Mouse (Mus musculus) embryo, embryonic 11 days (tissue): ENCODE data around the gene Tssk3.
"Not testable (repeated sequence)": the region's sequence is repeated elsewhere in the genome, so short reads cannot be mapped to it uniquely, and the experiment has no call there.

Experiments used
- DNase-seq: peaks from one replicate; pipeline ENCODE4 v3.0.0-alpha.2; 2015

Gene Tssk3

DNA sequence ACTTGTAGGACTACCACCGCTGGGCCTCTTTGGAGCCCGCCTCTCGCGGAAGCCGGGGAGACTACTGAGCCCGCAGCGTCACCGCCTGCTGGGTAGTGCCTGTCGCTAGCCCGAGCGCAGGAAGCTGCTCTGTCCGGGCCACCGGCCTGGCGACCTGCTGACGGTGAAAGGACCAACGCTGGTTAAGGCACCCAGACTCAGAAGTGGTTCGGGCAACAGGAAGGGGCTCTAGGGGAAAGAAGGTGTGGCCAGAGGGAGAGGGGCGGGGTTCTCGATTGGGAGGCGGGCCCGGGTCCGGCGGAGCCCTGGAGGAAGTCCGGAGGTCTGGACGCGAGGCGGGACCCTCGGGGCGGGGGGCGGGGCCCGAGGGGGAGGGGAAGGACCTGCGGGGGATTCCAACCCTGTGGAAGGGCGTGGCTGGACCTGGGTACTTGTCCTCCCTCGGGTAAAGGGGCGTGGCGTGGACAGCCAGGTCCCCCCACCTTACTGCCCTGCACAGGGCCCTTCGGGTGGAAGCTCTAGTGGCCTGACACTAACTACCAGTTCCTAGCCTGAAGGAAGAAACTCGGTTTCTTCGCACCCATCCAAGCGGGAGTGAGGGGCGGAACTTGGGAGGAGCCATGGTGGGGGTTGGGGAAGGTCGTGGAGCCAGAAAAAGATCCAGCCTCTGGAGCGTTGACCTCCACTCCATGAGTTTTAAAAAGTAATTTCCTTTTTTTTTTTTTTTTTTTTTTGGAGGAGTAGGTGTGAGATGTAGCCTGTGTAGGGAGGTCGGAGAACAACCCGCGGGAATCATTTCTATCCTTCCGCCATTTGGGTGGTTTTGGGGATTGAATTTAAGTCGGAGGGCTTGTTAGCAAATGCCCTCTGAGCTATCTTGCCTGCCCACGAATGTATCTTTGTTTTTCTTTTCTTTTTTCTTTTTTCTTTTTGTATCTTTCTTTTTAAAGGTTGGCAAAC is 10.1 kb upstream of the Tssk3 start:
- DNase-seq = peak; percentile 95

DNA sequence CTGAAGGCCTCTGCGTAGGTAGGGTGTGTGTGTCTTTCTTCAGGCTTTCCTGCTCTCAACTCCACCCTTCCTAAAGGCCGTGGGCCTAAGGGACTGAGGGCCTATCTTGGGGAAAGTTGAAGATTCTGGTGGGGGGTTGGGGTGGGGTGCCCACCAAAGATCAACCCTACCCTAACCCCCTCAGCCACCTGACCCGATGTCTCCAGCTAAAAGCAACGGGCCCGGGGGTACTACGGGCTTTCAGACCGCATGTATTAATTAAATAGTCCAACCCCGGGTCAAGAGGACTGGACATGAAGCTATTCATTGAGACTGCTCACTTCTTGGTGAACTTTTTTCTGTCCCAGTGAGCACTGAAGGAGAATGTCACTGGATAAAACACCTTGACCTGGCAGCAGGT is 9.2 kb upstream of the Tssk3 start:
- DNase-seq = no peak

DNA sequence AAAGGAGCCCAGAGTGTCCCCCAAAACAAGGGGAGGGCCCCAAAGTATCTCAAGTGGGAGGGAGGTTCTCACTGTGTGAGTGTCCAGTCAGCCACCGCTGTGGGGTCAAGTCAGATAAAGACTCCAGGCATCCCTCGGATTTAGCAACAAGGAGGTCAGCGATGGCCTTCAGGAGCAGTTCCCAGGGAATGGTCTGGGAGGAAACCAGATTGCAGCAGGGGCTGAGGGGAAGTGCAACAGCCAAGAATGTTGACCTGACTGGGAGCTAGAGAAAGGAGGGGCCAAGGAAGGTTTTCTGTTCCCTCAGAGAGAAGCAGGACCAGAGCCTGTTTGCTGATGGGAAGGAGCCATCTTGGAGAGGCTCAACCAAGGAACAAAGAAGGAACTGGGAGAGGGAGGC is 8.1 kb upstream of the Tssk3 start:
- DNase-seq = no peak

DNA sequence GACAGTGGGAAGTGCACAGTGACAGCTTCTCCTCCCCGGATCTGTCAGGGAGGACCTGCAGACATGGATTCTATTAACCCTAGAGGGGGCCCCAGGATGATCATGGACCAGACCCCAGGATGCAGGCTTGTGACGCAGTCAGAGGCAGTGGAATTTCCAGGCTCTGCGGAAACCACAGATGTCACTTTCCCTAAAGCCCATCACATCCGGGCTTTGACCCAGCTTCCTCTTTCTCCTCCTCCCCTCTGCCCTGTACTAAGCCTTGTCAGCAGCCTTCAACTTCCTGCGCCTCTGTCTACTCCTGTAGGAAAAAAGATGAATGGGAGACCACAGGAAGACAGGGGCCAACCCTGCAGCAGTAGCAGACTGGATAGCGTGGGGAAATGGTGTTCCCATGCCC is 5.8 kb upstream of the Tssk3 start:
- peak; percentile 35 for DNase-seq

DNA sequence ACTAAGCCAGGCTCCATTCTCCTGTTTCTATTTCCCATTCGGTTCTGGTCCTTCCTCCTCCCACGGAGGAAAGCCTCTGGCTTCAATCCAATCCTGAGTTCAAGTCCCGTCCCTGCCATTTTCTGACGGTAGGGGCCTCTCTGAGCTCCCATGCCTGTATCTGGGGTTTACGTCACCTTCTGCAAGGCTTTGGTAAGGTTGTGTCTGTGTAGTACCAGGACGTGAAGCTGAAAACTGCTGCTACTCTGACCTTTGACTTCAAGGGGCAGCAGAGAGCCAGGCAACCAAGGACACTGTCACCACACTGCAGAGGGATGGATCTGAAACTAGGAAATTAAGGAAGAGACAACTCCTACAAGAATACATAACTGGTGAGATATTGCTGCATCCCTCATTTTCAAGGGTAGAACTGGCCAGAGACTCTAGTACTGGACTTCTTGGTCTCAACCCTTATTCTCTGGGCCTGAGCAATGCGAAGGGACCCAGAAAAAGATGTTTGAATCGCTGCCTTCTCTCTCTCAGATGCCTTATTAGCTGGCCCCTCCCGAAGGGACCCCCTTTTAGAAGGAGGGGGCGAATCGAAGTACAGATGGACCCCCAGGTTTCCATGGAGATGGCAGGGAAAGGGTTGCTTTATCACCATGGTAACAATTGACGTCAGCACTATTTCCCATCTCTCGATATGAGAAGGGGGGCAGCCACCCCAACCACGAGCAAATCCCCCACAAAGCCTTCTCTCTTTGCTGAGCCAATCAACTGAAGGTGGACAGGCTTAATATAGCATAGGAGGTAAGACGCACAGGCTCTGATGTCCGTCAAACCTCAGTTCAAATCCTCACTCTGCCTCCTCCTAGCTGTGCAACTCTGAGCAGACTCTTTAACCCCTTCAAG is 5.1 kb upstream of the Tssk3 start:
- peak; percentile 38 for DNase-seq

DNA sequence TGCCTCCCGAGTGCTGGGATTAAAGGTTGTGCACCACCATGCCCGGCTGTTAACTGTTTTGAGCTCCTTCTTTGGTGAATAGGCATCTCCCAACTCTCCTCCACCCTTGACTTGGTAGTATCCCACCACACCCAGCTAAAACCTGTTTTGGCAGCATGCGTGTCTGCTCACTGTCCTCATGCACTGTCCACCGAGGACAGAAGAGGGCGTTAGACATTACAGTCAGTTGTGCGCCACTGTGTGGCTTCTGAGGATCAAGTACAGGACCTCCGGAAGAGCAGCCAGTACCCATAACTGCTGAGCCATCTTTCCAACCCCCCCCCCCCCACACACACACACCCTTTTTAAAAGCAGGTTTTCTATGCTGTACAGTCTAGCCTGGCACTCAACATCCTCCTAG is 3.9 kb upstream of the Tssk3 start:
- no peak for DNase-seq

DNA sequence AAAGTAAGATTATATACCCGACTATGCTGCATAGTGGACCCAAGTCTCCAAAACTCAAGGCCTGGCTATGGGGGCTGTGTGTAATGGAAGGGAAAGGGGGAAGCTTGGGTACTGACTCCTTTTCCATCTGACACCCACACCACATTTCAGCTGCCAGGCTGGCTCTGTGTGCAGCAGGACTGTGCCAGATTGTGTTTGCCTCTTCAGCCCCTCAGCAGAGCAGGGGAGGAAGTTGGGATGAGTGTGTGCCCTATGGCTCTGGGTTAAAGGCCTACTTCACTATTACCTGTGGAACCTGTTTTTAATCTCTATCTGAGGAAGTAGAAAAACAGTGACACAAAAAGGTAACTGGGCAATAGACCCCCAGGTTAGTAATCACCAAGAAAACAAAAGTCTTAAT is 9.7 kb downstream of the Tssk3 start:
- DNase-seq = no peak

DNA sequence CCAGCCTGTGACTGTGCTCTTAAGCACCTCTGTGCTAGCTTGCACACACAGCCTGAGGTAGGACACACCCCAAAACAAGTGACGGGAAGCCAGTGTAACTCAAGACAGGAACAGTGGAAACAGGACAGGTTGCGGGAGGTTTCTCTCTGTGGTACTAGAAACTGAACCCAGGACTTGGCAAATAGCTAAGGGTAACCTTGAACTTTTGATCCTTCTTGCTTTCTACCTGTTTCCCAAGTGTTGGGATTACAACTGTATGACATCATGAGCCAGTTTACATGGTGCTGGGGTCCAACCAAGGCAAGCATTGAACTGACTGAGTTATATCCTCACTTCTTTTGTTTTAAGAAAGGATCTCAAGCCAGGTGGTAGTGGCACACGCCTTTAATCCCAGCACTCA is 11.0 kb downstream of the Tssk3 start:
- DNase-seq = no peak

DNA sequence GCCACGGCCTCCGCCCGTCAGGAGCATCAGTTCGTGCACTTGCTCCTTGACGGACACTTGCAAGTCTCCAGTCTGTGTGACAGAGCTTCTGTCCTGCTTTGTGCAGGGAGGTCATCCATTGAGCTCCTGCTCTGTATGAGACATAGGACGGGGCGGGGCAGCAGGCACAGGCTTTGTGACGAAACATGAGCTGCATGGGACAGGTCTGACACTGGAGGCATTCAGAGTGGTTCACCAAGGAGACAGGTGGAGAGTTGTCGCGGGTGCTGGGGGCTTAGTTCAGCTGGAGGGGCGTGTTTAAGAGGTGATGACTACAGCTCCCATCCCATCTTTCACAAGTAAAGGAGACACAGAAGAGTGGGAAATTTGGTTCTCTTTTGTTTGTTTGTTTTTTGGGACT is 14.8 kb downstream of the Tssk3 start:
- no peak for DNase-seq

DNA sequence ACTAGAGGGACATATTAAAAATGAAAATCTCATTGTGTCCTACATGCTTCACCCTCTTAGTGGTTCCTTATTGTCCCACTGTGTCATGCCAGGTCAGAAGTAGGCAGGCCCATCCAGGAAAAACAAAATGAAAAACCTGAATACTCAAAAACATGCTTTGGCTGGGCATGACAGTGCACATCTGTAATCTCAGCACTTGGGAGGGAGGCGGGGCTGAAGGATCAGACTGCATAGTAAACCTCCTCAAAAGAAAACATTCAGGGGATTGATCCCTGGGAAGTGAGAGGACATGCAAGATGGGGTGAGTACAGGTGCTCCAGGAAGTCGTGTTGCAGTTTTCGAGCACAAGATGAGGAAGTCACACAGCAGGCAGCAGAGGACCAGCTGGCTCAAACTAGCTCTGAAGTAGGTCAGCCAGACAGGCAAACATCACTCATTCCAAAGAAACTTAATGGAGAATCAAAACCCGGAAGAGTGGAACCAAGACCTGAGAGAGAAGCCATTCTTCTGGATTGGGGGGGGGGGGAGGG is 26.5 kb downstream of the Tssk3 start:
- DNase-seq = no peak

DNA sequence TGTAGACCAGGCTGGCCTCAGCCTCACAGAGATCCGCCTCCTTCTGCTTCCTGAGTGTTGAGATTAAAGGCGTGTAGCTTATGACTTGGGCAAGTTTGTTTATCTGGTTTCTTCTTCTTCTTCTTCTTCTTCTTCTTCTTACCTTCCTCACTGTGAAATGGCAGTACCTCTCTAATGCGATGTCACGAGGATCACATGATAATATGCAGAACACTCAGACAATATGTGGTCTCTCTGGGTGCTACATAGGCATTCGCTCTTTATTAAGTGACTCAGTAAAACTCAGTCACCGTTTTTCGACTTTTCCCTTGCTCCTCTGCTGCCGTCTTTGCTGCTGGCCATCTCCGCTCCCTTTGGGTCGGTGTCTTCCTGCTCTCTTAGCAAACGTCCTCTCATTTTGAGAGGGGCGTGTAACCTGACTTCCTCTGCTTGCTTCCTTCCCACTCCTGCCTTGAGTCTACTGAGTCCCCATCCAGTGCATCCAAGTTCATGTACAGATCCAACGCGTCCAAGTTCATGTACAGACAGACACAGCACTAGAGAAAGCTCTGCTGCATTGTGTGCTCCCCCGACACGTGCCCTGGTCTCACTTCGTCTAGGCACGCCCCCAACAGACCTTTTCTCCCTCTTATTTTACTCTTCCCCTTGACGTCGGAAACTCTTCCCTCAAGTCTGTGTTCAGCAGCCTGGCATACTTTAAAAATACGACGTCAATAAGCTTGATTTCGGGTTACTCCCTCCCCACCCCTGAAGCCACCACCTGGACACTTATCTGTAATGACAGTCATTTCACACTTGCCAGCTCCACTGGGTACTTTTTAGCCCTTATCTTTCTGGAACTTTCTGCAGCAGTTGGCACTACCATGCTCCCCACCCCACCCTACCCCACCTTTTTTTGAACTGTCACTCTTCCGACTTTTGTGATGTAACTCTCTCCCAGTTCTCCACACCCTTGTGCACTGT is 27.4 kb downstream of the Tssk3 start:
- DNase-seq = no peak

DNA sequence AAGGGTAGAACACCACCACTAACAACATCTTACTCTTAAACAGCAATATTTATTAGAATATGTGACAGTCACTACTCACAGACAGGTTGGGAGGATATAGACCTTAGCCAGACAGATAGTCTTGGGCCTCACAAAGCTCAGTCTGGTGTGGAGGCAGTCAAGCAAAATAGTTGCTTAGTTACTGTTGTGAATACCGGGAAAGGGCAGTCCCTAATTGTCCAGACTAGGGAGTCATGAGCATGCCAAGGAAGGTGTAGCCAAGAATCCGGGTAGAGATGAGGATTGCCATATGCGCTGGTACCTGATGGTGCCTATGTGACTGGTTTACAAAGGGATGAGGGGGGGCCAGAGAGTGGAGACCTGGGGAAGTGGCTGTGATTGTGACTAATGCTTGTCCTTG is 28.7 kb downstream of the Tssk3 start:
- DNase-seq = no peak

DNA sequence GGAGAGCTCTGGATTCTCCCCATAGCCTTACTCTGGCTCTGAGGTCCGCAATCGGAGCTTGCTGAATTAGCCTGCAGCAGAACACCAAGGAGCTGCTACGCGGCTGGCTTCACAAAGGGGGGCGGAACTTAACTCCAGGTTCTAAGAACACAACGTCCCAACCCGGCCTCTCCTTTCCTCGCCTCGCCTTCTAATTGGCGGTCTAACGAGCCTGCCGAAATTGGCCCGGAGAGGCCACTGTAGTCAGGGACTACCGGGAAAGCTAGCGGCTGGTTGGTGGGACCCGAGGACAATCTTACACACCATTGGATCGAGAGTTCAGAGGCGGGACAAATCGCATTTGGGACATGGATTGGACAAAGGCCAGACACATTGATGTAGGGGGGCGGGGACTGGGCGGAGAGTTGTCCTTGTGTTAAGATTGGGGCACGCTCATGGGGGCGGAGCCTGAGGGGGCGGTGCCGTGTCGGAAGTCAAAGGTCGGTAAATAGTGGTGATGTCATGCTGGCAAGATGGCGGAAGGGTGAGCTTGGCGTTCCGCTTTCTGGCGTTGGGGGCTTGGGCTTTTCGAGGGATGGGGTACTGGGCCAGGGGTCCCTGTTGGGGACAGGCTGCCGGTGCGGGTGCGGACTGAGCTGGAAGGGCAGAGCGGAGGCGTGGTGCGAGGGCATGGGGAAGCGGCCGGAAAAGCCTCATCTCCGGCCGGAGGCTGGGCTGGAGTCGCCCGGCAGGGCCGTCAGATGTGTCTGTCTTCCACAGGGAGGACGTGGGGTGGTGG is 29.4 kb downstream of the Tssk3 start, which contains the start of gene Bsdc1:
Gene Bsdc1 (plus strand): TSS at position 399 of the 778 bp plus-strand sequence.
- peak; percentile 100 for DNase-seq

DNA sequence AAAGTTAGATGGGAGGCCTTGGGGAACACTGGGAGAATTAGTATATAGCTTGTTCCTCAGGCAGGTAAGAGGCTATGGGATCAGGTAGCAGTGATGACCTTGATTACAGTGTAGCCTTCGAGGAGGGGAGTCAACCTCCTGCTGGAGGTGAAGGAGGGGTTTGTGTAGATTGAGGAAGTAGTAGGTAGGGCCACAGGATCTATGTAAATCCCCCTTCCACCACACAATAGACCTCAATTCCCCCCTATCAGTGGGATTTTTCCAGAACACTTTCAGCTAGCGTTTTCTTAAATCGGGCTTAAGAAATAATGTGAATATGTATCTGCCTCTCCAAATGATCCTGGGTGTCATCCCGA is 30.0 kb downstream of the Tssk3 start:
- DNase-seq = no peak

DNA sequence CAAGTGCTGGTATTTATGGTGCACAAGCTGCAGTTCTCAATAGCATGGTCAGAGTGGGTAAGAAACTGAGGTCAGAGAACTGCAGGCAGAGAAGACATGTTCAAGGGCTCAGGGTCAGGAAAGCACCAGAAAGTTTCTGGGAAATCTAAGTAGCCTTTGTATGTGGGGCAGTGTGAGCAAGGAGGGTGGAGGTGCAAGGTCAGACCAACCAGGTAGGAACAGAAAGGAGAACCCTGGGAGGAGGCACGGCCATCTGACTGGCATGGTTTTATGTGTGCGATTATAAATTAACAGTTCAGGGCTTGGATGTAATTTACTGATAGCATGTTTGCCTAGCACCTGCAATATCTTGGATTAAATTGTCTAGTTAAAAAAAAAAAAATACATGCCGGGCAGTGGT is 31.1 kb downstream of the Tssk3 start:
- DNase-seq = no peak

DNA sequence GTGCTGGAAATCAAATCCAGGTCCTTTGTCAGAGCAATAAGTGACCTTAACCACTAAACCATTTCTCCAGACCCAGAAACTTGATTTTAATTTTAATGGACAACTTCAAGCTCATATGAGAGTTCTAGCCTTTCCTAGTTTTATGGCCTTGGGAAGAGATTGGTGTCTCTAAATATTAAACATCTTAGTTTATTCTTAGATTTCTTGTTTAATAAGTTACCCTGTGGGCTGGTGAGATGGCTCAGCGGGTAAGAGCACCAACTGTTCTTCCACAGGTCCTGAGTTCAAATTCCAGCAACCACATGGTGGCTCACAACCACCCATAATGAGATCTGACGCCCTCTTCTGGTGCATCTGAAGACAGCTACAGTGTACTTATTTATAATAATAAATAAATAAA is 33.5 kb downstream of the Tssk3 start:
- DNase-seq = not testable (repeated sequence)

DNA sequence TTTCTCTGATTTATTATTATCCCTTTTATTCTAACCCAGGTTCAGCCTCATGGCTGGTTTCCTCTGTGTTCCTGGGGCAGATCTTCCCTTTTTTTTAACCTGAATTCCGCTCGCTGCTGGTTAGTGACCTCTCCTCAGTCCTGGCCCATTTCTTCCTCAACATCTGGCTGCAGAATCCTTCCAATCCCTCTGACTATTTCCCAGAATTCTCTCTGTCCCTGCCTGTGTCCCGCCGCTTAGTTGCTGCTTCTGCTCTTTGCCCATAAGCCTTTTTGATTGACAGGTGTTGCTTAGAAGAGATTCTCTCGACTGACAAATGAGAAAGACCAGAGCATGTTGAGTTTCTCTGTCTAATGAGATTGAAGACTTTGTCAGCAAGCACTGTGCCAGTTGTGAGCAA is 34.7 kb downstream of the Tssk3 start:
- DNase-seq = no peak

DNA sequence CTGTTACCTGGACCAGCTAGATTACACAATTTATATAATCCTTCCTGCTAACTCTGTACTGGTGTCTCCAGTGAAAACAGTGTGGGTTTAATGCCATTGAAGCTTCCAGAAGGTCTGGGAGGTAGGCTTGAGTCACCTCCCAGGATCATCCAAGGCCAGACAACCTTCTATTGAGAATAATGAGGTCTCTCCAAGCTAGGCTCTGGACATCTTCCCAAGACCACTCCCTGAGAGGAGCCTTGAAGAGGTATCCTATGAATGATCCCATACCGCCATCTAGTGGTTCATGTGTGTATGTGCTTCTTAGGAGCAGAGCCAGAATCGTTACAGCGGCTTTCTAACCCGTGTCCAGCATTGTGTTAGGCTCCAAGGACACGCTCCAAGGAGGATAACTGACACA is 35.6 kb downstream of the Tssk3 start:
- DNase-seq = peak; percentile 91

DNA sequence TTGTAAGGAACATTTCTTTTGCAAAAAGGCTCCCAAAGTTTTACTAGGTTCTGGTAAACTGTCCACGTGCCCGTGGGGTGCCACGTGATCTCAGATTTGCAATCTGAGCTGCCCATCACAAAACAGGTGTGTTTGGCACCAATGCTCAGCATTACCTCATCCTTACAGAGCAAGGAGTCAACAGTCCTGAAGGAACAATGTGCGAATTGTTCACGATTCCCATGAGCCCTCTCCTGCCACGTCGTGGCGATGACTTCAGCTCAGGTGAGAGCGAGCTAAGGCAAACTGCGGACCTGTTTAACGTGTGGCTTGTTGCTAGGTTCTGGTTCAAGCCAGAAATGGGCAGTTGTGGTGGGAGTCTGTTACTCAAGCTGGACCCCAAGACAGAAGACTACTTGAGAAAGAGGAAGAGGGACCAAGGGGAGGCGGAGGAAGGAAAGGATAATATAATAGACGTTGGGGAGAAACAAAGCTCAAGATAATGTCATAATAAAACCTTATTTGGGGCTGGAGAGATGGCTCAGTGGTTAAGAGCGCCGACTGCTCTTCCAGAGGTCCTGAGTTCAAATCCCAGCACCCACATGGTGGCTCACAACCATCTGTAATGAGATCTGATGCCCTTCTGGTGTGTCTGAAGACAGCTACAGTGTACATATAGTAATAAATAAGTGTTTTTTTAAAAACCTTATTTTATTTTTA is 39.2 kb downstream of the Tssk3 start:
- DNase-seq = no peak

DNA sequence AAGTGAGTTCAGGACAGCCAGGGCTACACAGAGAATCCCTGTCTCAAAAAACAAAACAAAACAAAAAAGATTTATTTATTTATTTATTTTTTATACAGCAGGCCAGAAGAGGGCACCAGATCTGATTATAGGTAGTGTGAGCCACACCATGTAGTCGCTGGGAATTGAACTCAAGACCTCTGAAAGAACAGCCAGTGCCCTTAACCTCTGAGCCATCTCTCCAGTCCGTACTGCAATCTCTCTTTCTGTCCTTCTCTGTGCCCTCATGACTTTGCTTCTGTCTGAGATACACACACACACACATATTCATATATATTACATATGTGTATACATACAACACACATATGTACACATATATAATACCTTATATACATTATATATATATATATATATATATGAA is 40.0 kb downstream of the Tssk3 start:
- DNase-seq = no peak

DNA sequence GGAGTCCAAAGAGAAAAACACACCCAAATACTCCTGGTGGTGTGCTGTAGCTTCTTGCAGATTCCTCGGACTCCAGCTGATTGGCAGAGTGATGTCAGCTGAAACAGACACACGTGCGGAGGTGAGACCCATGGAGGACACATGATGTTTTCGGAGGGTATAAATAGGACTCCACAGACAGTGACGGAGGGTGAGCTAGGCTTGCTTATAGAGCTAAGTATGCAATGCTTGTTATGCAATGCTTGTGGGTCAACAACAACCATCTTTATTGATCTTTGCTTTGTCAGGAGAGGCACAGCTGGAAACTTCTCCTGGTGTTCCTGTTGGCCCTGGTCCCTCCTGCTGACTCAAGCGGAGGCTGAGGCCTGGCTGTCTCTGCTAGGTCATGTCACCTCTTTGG is 42.1 kb downstream of the Tssk3 start:
- no peak for DNase-seq
